Mouse (Mus musculus): ENCODE measurements around the gene Cd8a.

DNA sequence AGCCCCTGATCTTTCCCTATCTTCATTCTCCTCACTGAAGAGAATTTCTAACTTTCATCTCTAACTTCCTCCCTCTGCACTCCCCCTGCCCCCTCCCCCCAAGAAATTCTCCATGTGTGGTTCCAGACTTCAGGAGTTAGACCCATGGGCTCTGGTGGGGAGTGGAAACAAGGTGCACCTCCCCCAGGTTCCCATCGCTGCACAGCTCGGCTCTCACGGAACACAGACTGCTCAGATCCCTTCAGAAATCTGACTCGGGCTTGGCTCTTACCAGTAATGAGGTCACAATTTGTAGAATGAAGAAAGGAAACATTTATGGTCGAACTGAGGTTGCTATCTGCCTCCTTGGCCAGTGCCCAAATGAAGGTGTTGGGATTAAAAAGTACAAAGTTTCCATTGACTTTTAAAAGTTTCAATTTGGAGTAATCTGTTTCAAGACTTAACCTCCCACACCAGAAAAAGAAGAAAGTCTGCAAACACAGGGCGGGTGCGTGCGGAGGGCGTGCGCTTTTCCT is 12.0 kb upstream of the Cd8a start:
- TF ChIP-seq GATA1 (IDR thresholded peaks at IDR 0.05; ENCODE audit: borderline replicate concordance, low read length) (no peak), FLI1 (IDR thresholded peaks at IDR 0.05; ENCODE audit: low read length) (no peak)

Data from megakaryocyte, embryonic 14.5 days (primary cell).